Mouse (Mus musculus) forebrain, embryonic 14.5 days (tissue): ENCODE measurements around the gene Cd48. TPM values are rescaled to one million over a fixed set of nuclear protein-coding genes. Genes with fewer than 3 reads are reported as not detected.
"Not testable (repeated sequence)": the region's sequence is repeated elsewhere in the genome, so short reads cannot be mapped to it uniquely, and the experiment has no call there.

Source experiments
- ATAC-seq: fragments of 200-750 bp; cut with Nextera tagmentation; 2 replicates; pipeline ENCODE4 v1.8.0; 2017; ENCODE audit warnings: mild to moderate bottlenecking, moderate library complexity
- DNase-seq: peaks from one replicate; pipeline ENCODE4 v3.0.0-alpha.2; 2015; ENCODE audit warnings: low spot score
- H3K27ac ChIP-seq: fragments of 300-500 bp; sonication (generic); 2 replicates; pipeline ENCODE4 v1.5.1; 2014; ENCODE audit warnings: low read depth, mild to moderate bottlenecking, control low read depth, low read length, moderate library complexity
- H3K27me3 ChIP-seq: fragments of 300-500 bp; sonication (generic); replicated peaks from 2 replicates; pipeline ENCODE4 v1.6.1; 2014; ENCODE audit warnings: low read length, control low read depth, mixed read lengths; ENCODE audit not compliant: control insufficient read depth, insufficient read depth
- H3K36me3 ChIP-seq: fragments of 300-500 bp; sonication (generic); 2 replicates; pipeline ENCODE4 v1.6.1; 2014; ENCODE audit warnings: low read length, control low read depth; ENCODE audit not compliant: control insufficient read depth, insufficient read depth
- H3K4me1 ChIP-seq: fragments of 300-500 bp; sonication (generic); 2 replicates; pipeline ENCODE4 v1.6.1; 2014; ENCODE audit warnings: antibody characterized with exemption, low read length, control low read depth; ENCODE audit not compliant: control insufficient read depth, insufficient read depth
- H3K4me2 ChIP-seq: fragments of 300-500 bp; sonication (generic); 2 replicates; pipeline ENCODE4 v1.6.1; 2014; ENCODE audit warnings: mild to moderate bottlenecking, control low read depth, low read length
- H3K4me3 ChIP-seq: fragments of 300-500 bp; sonication (generic); 2 replicates; pipeline ENCODE4 v1.5.1; 2014; ENCODE audit warnings: low read depth, low read length, control low read depth
- H3K9ac ChIP-seq: fragments of 300-500 bp; sonication (generic); 2 replicates; pipeline ENCODE4 v1.6.1; 2014; ENCODE audit warnings: mild to moderate bottlenecking, low read length, control low read depth, moderate library complexity
- H3K9me3 ChIP-seq: fragments of 300-500 bp; sonication (generic); replicated peaks from 2 replicates; pipeline ENCODE4 v1.6.1; 2016; ENCODE audit warnings: low read length, control low read depth, mixed read lengths; ENCODE audit not compliant: control insufficient read depth
- WGBS: fragments of 180-500 bp; shearing (Covaris S2); extraction: QIAGEN DNeasy Blood & Tissue Kit; methylation state at CpG from one replicate; pipeline ENCODE4 v1.1.7; 2014; 5-methylcytosine and 5-hydroxymethylcytosine counted together
- polyA plus RNA-seq: library from polyadenylated mRNA; unstranded; fragments of >200 nt; fragmentation: Nextera tagmentation; extraction: Ambion mirVana; gene quantifications from 2 replicates; pipeline ENCODE4 v1.2.1, GENCODE M21; 2014

The Cd48 gene
- polyA plus RNA-seq, 1 experiment from 2014 or later: 1.1 TPM

DNA sequence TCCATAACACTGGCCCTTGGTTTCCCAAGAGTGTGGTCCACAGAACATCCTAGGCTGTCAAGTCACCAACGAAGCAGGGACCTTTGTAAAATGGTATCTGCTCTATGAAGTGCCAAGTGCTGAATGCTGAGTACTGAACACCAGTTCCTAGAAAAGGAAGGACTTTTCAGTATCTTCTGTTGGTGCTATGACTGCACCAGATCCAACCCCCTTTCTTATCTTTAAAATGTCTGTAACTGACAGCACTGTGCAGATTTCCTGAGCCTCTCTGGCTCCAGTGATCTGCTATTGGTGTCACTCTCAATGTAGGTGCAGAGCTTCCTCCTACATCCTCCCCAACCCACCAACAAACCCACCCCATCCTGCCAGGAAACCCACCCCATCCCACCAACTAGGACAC lies 7.3 kb upstream of the Cd48 start:
- H3K36me3 ChIP-seq: no peaks in the 10 kb centered on the region
- no peaks in the 10 kb centered on the region for H3K27me3 ChIP-seq
- 70% methylated on average over 1 of the region's 1 CpGs for WGBS
- no peak overlapping the region for H3K4me3 ChIP-seq
- no peaks in the 10 kb centered on the region for H3K4me1 ChIP-seq
- H3K27ac ChIP-seq: no peak overlapping the region
- no peaks in the 10 kb centered on the region for H3K9me3 ChIP-seq
- no peak overlapping the region for H3K4me2 ChIP-seq
- DNase-seq (no peak), ATAC-seq (no peak)
- H3K9ac ChIP-seq: no peak overlapping the region

DNA sequence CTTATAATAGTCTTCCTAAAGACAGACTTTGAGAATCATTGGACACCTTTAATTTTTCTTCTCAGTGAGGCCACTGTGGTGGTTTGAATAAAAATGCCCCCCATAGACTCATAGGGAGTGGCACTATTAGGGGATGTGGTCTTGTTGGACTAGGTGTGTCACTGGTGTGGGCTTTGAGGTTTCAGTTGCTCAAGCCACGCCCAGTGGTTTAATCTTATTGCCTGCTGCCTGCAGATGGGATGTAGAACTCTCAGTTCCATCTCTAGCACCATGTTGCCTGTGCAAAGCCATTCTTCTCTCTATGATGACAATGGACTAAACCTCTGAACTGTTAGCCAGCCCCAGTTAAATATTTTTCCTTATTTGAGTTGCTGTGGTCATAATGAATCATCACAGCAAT lies 4.1 kb upstream of the Cd48 start:
- Histone ChIP-seq H3K4me3 (no peak overlapping the region), H3K36me3 (no peaks in the 10 kb centered on the region), H3K9ac (no peak overlapping the region), H3K4me2 (no peak overlapping the region), H3K4me1 (no peaks in the 10 kb centered on the region), H3K27me3 (no peaks in the 10 kb centered on the region), H3K27ac (no peak overlapping the region), H3K9me3 (no peaks in the 10 kb centered on the region)
- no peak for DNase-seq
- ATAC-seq: no peak
- WGBS: 66% methylated on average over 1 of the region's 1 CpGs

DNA sequence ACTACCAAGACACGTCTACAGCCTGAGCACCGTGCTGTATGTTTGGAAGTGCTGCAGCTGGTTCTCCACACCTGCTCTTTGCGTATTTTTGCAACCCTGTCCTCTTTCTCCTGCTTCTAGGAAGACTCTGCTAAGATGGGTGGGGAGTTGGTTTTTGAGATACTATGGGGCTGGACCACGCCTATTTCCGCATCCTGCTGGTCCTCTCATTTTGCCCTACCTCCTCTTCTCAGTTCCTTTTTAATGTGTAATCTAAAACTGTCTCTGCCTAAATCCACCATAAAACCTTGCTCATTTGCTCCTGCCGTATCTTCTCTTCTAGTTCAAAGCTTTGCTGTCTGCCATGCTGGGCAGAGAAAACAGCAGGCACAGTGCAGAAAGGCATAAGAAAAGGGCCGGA lies 800 bp upstream of the Cd48 start:
- Histone ChIP-seq H3K9me3 (no peaks in the 10 kb centered on the region), H3K27me3 (no peaks in the 10 kb centered on the region), H3K9ac (no peak overlapping the region), H3K4me1 (no peaks in the 10 kb centered on the region), H3K36me3 (no peaks in the 10 kb centered on the region), H3K27ac (no peak overlapping the region), H3K4me2 (no peak overlapping the region), H3K4me3 (no peak overlapping the region)
- 92% methylated on average over 7 of the region's 7 CpGs for WGBS
- ATAC-seq (no peak), DNase-seq (no peak)

GRCm38 (mm10) chr1:171684923-171685322 lies 3.1 kb downstream of the Cd48 start:
- H3K4me2 ChIP-seq: no peak overlapping the region
- no peak overlapping the region for H3K9ac ChIP-seq
- ATAC-seq: no peak
- no peak for DNase-seq
- no peak overlapping the region for H3K27ac ChIP-seq
- H3K36me3 ChIP-seq: no peaks in the 10 kb centered on the region
- H3K4me1 ChIP-seq: no peaks in the 10 kb centered on the region
- H3K4me3 ChIP-seq: no peak overlapping the region
- no peaks in the 10 kb centered on the region for H3K27me3 ChIP-seq
- H3K9me3 ChIP-seq: no peaks in the 10 kb centered on the region
- 89% methylated on average over 9 of the region's 9 CpGs for WGBS

GRCm38 (mm10) chr1:171687320-171687719 lies 5.5 kb downstream of the Cd48 start:
- ATAC-seq (no peak), DNase-seq (no peak)
- Histone ChIP-seq H3K27me3 (no peaks in the 10 kb centered on the region), H3K9ac (no peak overlapping the region), H3K4me3 (no peak overlapping the region), H3K36me3 (no peaks in the 10 kb centered on the region), H3K4me1 (no peaks in the 10 kb centered on the region), H3K27ac (no peak overlapping the region), H3K9me3 (no peaks in the 10 kb centered on the region), H3K4me2 (no peak overlapping the region)
- WGBS: 86% methylated on average over 4 of the region's 4 CpGs

DNA sequence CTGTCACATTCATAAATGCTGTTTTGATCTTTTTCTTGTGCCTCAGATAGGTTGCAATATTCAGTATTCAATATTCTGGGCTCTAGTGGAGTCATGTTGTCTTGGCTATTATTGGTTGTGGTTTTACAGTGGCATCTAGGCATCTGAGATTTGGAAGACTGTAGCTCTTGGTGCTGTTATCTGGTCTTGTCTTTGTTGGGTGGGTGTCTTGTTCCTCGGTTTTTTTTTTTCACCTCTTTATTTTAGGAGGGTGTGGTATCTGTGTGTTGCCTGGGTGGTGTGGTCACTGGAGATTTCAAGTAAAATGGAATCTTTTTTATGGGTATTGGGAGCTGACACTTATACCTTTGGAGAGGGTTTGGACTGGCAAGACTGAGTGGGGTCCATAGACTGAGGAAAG lies 12.1 kb downstream of the Cd48 start:
- Histone ChIP-seq H3K9ac (no peak overlapping the region), H3K4me3 (no peak overlapping the region), H3K36me3 (no peaks in the 10 kb centered on the region), H3K4me1 (no peaks in the 10 kb centered on the region), H3K4me2 (no peak overlapping the region), H3K27ac (no peak overlapping the region), H3K27me3 (no peaks in the 10 kb centered on the region), H3K9me3 (no peaks in the 10 kb centered on the region)
- DNase-seq: no peak
- ATAC-seq: no peak
- WGBS: 86% methylated on average over 1 of the region's 1 CpGs

DNA sequence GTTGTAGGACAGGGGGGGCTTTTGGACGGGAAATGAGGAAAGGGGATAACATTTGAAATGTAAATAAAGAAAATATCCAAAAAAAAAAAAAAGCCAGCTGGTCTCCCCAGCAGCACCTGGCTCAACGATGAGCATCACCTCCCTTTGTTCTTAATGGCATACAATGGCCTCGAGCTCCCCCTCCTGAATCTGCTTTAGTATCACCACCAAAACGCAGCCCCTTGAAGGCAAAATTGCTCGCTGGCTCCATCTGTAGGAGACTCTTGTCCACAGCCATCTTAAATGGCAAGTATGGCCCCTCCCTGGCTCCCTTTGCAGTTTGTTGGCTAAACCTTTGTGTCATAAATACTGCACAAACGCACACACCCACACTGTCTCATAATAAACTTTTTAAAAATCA lies 17.2 kb downstream of the Cd48 start:
- WGBS: 18% methylated on average over 6 of the region's 6 CpGs
- ATAC-seq: no peak
- no peak overlapping the region for H3K9ac ChIP-seq

DNA sequence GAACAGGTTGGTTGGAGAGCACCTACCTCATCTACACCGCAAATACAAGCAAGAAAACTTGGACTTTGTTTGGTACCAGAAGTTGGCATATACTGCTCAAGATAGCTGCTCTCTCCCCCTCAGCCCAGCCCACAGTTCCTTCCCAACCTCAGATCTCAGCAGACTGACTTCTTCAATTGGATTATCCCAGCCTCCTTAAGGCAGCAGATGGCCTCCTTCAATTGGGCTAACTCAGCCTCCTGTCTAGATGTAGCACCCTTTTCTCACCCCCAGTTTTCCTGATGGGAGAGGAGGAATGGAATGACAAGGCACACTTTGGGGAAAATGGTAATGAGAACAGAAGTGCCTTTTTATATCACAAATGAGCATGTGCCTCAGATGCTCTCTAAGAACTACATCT lies 31.9 kb downstream of the Cd48 start:
- H3K9me3 ChIP-seq, H3K9ac ChIP-seq, H3K4me2 ChIP-seq, H3K4me1 ChIP-seq, H3K27ac ChIP-seq, H3K36me3 ChIP-seq, ATAC-seq, DNase-seq, H3K27me3 ChIP-seq, H3K4me3 ChIP-seq: not testable (repeated sequence)
- WGBS: 92% methylated on average over 1 of the region's 1 CpGs

More for the DNA sequence above, 17.2 kb downstream of the Cd48 start:
- H3K4me2 ChIP-seq: no peak overlapping the region
- H3K36me3 ChIP-seq: no peaks in the 10 kb centered on the region
- peak; percentile 50 for DNase-seq
- H3K4me1 ChIP-seq: no peaks in the 10 kb centered on the region
- no peaks in the 10 kb centered on the region for H3K9me3 ChIP-seq
- no peak overlapping the region for H3K27ac ChIP-seq
- H3K27me3 ChIP-seq: no peaks in the 10 kb centered on the region
- H3K4me3 ChIP-seq: no peak overlapping the region

GRCm38 (mm10) chr1:171715434-171715833 lies 33.6 kb downstream of the Cd48 start:
- DNase-seq (no peak), ATAC-seq (no peak)
- Histone ChIP-seq H3K4me3 (no peak overlapping the region), H3K27me3 (no peaks in the 10 kb centered on the region), H3K4me1 (no peaks in the 10 kb centered on the region), H3K27ac (no peak overlapping the region), H3K9me3 (no peaks in the 10 kb centered on the region), H3K36me3 (no peaks in the 10 kb centered on the region), H3K9ac (no peak overlapping the region), H3K4me2 (no peak overlapping the region)
- 79% methylated on average over 2 of the region's 2 CpGs for WGBS

GRCm38 (mm10) chr1:171716232-171716631 lies 34.4 kb downstream of the Cd48 start:
- no peak for DNase-seq
- Histone ChIP-seq H3K36me3 (no peaks in the 10 kb centered on the region), H3K4me3 (no peak overlapping the region), H3K27me3 (no peaks in the 10 kb centered on the region), H3K9ac (no peak overlapping the region), H3K27ac (no peak overlapping the region), H3K9me3 (no peaks in the 10 kb centered on the region), H3K4me2 (no peak overlapping the region), H3K4me1 (no peaks in the 10 kb centered on the region)
- no peak for ATAC-seq
- WGBS: 97% methylated on average over 1 of the region's 1 CpGs
